ENCODE assay signal across 9 mouse cellular contexts in the genomic region with DNA sequence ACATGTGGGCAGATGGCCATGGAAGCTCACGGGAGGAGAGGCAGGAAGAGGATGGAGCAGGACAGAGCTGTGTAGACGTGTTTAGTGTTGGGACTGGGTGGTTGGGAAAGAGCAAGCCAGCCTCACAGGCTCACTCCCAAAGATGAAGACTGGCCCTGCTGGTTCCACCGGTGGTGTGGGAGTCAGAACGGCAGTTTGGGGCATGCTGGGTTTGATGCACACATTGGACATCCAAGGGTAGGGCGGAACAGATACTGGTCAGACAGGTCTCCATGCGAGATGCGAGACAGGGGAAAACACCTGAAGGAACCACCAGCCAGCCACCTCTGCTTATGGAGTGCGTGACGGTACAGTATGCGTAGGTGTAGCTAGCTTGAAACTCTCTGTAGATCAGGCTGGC. TPM values are rescaled to one million over a fixed set of nuclear protein-coding genes. Genes with fewer than 3 reads are reported as not detected.
DNase-seq lines count a peak whose midpoint lies in the region; ATAC-seq and TF ChIP-seq lines count a peak whose summit lies in the region.
"Had no signal": no experiment of that assay in that cellular context is flagged by ENCODE, and none has a peak within 500 bp of the region (broad histone marks: within the 10 kb centered on the region; RNA-seq: fewer than 3 reads in every experiment).

No protein-coding gene starts in this region.

- H3K27ac ChIP-seq in gastrocnemius, adult 2 months = peak overlapping the region; percentile 94
- H3K27ac ChIP-seq in limb, embryonic 12.5 days = no peak overlapping the region
- peak overlapping the region; percentile 98; the same call in 1 of the 2 replicates for H3K27ac ChIP-seq in stomach, embryonic 16.5 days (ENCODE audit: low read length)

- no peak for TF ChIP-seq CTCF in gastrocnemius, adult 2 months (IDR thresholded peaks at IDR 0.05)

- H3K4me3 ChIP-seq in gastrocnemius, adult 2 months = peak overlapping the region; percentile 71
- peak overlapping the region; percentile 18 for H3K4me3 ChIP-seq in megakaryocyte, embryonic 14.5 days (replicated peaks)
- no peak overlapping the region for H3K4me3 ChIP-seq in limb, embryonic 12.5 days (replicated peaks)
- peak overlapping the region; percentile 70; the same call in 1 of the 2 replicates for H3K4me3 ChIP-seq in stomach, embryonic 16.5 days (replicated peaks; ENCODE audit: low read length)

- peak overlapping the region; percentile 80 for H3K4me2 ChIP-seq in limb, embryonic 12.5 days
- H3K4me2 ChIP-seq in stomach, embryonic 16.5 days (ENCODE audit: low read depth, low read length) = peak overlapping the region; percentile 80

- H3K9me3 ChIP-seq in megakaryocyte, embryonic 14.5 days = peaks cover 11% of the 10 kb centered on the region
- peaks cover 6% of the 10 kb centered on the region; the same call in 1 of the 2 replicates for H3K9me3 ChIP-seq in limb, embryonic 12.5 days
- H3K9me3 ChIP-seq in stomach, embryonic 16.5 days (replicated peaks; ENCODE audit: control insufficient read depth, low read length) = peaks cover 3% of the 10 kb centered on the region; the same call in 1 of the 2 replicates

- intact Hi-C loops in gastrocnemius, adult 2 months (cut with DNase I) = no loop called here
- intact Hi-C loops in gastrocnemius, postnatal 14 days (cut with DNase I; ENCODE audit: low total_unique reads) = loop anchor here (5.0 kb wide), 1 partner anchor 33 kb away; a partner anchor contains a TSS

- H3K36me3 ChIP-seq in megakaryocyte, embryonic 14.5 days (replicated peaks; ENCODE audit: low read length) = peaks cover 2% of the 10 kb centered on the region
- H3K36me3 ChIP-seq in limb, embryonic 12.5 days = no peaks in the 10 kb centered on the region
- H3K36me3 ChIP-seq in stomach, embryonic 16.5 days (ENCODE audit: control insufficient read depth, insufficient read depth, low read length) = no peaks in the 10 kb centered on the region

- H3K4me1 ChIP-seq in megakaryocyte, embryonic 14.5 days = peaks cover 59% of the 10 kb centered on the region
- H3K4me1 ChIP-seq in limb, embryonic 12.5 days (replicated peaks) = peaks cover 20% of the 10 kb centered on the region
- peaks cover 26% of the 10 kb centered on the region for H3K4me1 ChIP-seq in stomach, embryonic 16.5 days (ENCODE audit: control insufficient read depth, insufficient read depth, low read length)

- no peak for ATAC-seq in megakaryocyte, adult 5-6 weeks (ENCODE audit: poor library complexity, severe bottlenecking)
- ATAC-seq in limb, embryonic 12.5 days (ENCODE audit: insufficient number of reproducible peaks, insufficient read depth, low FRiP score, low TSS enrichment, low read depth) = no peak
- no peak for ATAC-seq in stomach, embryonic 16.5 days (ENCODE audit: insufficient read depth, low FRiP score)

- no peak overlapping the region for H3K9ac ChIP-seq in limb, embryonic 12.5 days (replicated peaks)
- no peak overlapping the region for H3K9ac ChIP-seq in stomach, embryonic 16.5 days (ENCODE audit: low read length)

- WGBS in limb, embryonic 12.5 days = 88% methylated on average over 10 of the region's 10 CpGs
- 75% methylated on average over 10 of the region's 10 CpGs for WGBS in stomach, embryonic 16.5 days

- no peak for DNase-seq in gastrocnemius, adult 2 months
- no peak for DNase-seq in gastrocnemius, adult 18-20 months (ENCODE audit: low spot score)
- DNase-seq in adrenal gland, postnatal 36 days = no peak
- no peak for DNase-seq in gastrocnemius, postnatal 14 days
- DNase-seq: retina, postnatal 1 day had no signal

- H3K27me3 ChIP-seq in megakaryocyte, embryonic 14.5 days (replicated peaks) = peaks cover 41% of the 10 kb centered on the region
- H3K27me3 ChIP-seq in limb, embryonic 12.5 days = no peaks in the 10 kb centered on the region; the same call in 1 of the 2 replicates
- H3K27me3 ChIP-seq in stomach, embryonic 16.5 days (ENCODE audit: control insufficient read depth, insufficient read depth, low read length) = no peaks in the 10 kb centered on the region

RNA-seq across cellular contexts. Expression of a gene that starts 34.8 kb away (rescaled TPM):
- total RNA-seq in gastrocnemius, adult 2 months (2021) = 100 to 1,000 TPM; 314 to 379 TPM
- 100 to 1,000 TPM; 285 to 302 TPM for total RNA-seq in gastrocnemius, adult 18-20 months (2021)
- polyA plus RNA-seq in megakaryocyte, embryonic 14.5 days (2012; ENCODE audit: insufficient read depth, low replicate concordance) = 752 and 2,061 TPM in 2 replicates
- 3,482 and 3,921 TPM in 2 replicates for total RNA-seq in megakaryocyte, adult 5-6 weeks (2015)
- 2,689 and 3,338 TPM in 2 replicates for total RNA-seq in megakaryocyte, adult 5-6 weeks (2017)
- 3,393 and 3,612 TPM in 2 replicates for polyA plus RNA-seq in limb, embryonic 12.5 days (2016; fragmentation: Nextera tagmentation; extraction: Ambion mirVana)
- polyA plus RNA-seq in stomach, embryonic 16.5 days (2015; fragmentation: Nextera tagmentation; extraction: Ambion mirVana) = 1,948 and 2,131 TPM in 2 replicates
- total RNA-seq in adrenal gland, postnatal 36 days (2021) = 100 to 1,000 TPM; 680 to 813 TPM
- 100 to 1,000 TPM; 448 to 473 TPM for total RNA-seq in gastrocnemius, postnatal 14 days (2021)

RNA-seq across cellular contexts. Expression of a gene that starts 53.1 kb away (rescaled TPM):
- 10 to 100 TPM; 13.8 to 16.0 TPM for total RNA-seq in gastrocnemius, adult 2 months (2021)
- 10 to 100 TPM; 12.0 to 14.6 TPM for total RNA-seq in gastrocnemius, adult 18-20 months (2021)
- 1.4 and 3.6 TPM in 2 replicates for polyA plus RNA-seq in megakaryocyte, embryonic 14.5 days (2012; ENCODE audit: insufficient read depth, low replicate concordance)
- total RNA-seq in megakaryocyte, adult 5-6 weeks (2015) = 25.2 and 27.1 TPM in 2 replicates
- total RNA-seq in megakaryocyte, adult 5-6 weeks (2017) = 49.8 and 52.4 TPM in 2 replicates
- polyA plus RNA-seq in limb, embryonic 12.5 days (2016; fragmentation: Nextera tagmentation; extraction: Ambion mirVana) = 25.3 and 26.9 TPM in 2 replicates
- polyA plus RNA-seq in stomach, embryonic 16.5 days (2015; fragmentation: Nextera tagmentation; extraction: Ambion mirVana) = 19.2 and 21.0 TPM in 2 replicates
- total RNA-seq in adrenal gland, postnatal 36 days (2021) = 10 to 100 TPM; 48.6 to 54.3 TPM
- total RNA-seq in gastrocnemius, postnatal 14 days (2021) = 10 to 100 TPM; 15.4 to 16.9 TPM
